Mouse (Mus musculus): ENCODE results near the gene Tmem42.

- TF ChIP-seq CHD2 (IDR thresholded peaks at IDR 0.05; ENCODE audit: low read depth, low read length) = no peak
- no peak for TF ChIP-seq ZC3H11A (IDR thresholded peaks at IDR 0.05; ENCODE audit: borderline replicate concordance, low read depth, low read length)
- TF ChIP-seq MAFK (IDR thresholded peaks at IDR 0.05; ENCODE audit: insufficient read depth, low read depth, low read length) = no peak
- no peak for TF ChIP-seq HCFC1 (IDR thresholded peaks at IDR 0.05; ENCODE audit: borderline replicate concordance, insufficient read depth, low read length)
Measured at GRCm38 (mm10) chr9:123034426-123034825, 13.3 kb downstream of the Tmem42 start, which contains the start of gene Tgm4.

All from ES-E14 (cell line).